Mouse (Mus musculus): Measurements from ENCODE around the gene Wnt7a.

DNA sequence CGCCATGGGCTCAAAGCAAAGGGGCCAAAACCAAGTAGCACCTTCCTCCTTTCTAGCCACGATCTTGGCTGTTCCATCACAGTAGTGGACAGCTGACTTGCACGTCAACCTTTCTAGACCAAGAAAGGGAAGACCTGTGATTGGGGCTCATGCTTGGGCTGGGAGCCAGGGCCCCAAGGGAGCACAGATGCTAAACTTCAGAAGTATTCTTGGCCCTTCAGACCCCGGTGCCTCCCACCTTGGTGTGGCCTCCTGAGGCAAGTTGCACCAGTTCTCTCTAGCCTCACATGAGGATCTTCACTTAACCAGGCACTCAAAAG lies 50.8 kb downstream of the Wnt7a start:
- TF ChIP-seq CTCF (IDR thresholded peaks at IDR 0.05; ENCODE audit: insufficient read depth, low read length) (no peak), POLR2A (IDR thresholded peaks at IDR 0.05; ENCODE audit: borderline replicate concordance, extremely low read depth, low read depth, low read length) (no peak)
